ENCODE assay signal across 8 mouse cellular contexts in genomic region chr19:3685611-3686214, GRCm38 (mm10). TPM values are rescaled to one million over a fixed set of nuclear protein-coding genes. Genes with fewer than 3 reads are reported as not detected.
DNase-seq lines count a peak whose midpoint lies in the region; ATAC-seq lines count a peak whose summit lies in the region.

No protein-coding gene starts in this region.

- no peaks in the 10 kb centered on the region for H3K27me3 ChIP-seq in kidney, embryonic 15.5 days

- H3K9ac ChIP-seq in kidney, embryonic 15.5 days, result peak overlapping the region; percentile 97

- H3K4me2 ChIP-seq in kidney, embryonic 15.5 days, result peak overlapping the region; percentile 93

- peak; percentile 62 for DNase-seq in adrenal gland, postnatal 10 days
- DNase-seq in adrenal gland, adult 8-10 months, result no peak
- peak; percentile 47 for DNase-seq in adipocyte (ENCODE audit: low spot score)
- peak; percentile 61 for DNase-seq in gastrocnemius, postnatal 14 days
- no peak for DNase-seq in layer of hippocampus, postnatal 10 days (ENCODE audit: low spot score in 2 of 2)

- no peaks in the 10 kb centered on the region for H3K9me3 ChIP-seq in kidney, embryonic 15.5 days (replicated peaks)

- peaks cover 68% of the 10 kb centered on the region for H3K4me1 ChIP-seq in kidney, embryonic 15.5 days

- under 1% methylated on average over 45 of the region's 45 CpGs for WGBS in kidney, embryonic 15.5 days

- intact Hi-C loops in gastrocnemius, postnatal 14 days (cut with DNase I; ENCODE audit: low total_unique reads), result no loop called here

- peak; percentile 47 for ATAC-seq in kidney, embryonic 15.5 days (replicated peaks; ENCODE audit: low FRiP score)
- peak; percentile 34 for ATAC-seq in megakaryocyte, adult 5-6 weeks (ENCODE audit: poor library complexity, severe bottlenecking)
- ATAC-seq in megakaryocyte-erythroid progenitor cell, adult 5-6 weeks (replicated peaks; ENCODE audit: low FRiP score, low TSS enrichment, poor library complexity, severe bottlenecking), result no peak

- H3K4me3 ChIP-seq in kidney, embryonic 15.5 days (replicated peaks), result peak overlapping the region; percentile 99

- peak overlapping the region; percentile 78 for H3K27ac ChIP-seq in kidney, embryonic 15.5 days

- no peaks in the 10 kb centered on the region for H3K36me3 ChIP-seq in kidney, embryonic 15.5 days

RNA-seq across cellular contexts. Expression of gene Lrp5, which starts 0.7 kb away (rescaled TPM):
- total RNA-seq in adrenal gland, postnatal 10 days (2021), result 100 to 1,000 TPM in 1 of 2 experiments, 10 to 100 TPM in 1; 87.0 to 104 TPM
- 100 to 1,000 TPM in 3 of 4 experiments, 10 to 100 TPM in 1; 99.3 to 161 (median 120) TPM for total RNA-seq in adrenal gland, adult 8-10 months (2022)
- 10 to 100 TPM; 33.0 to 39.3 TPM for total RNA-seq in gastrocnemius, postnatal 14 days (2021)
- 5.8 and 6.9 TPM in 2 replicates for polyA plus RNA-seq in kidney, embryonic 15.5 days (2015; fragmentation: Nextera tagmentation; extraction: Ambion mirVana)
- 15.2 and 17.9 TPM in 2 replicates for total RNA-seq in megakaryocyte, adult 5-6 weeks (2015)
- 12.5 and 13.6 TPM in 2 replicates for total RNA-seq in megakaryocyte, adult 5-6 weeks (2017)
- 10 to 100 TPM; 13.3 to 14.3 TPM for total RNA-seq in layer of hippocampus, postnatal 10 days (2021)
- total RNA-seq in megakaryocyte-erythroid progenitor cell, adult 5-6 weeks (2014; fragmentation: Nextera tagmentation), result 7.9 and 10.2 TPM in 2 replicates
- total RNA-seq in megakaryocyte-erythroid progenitor cell, adult 5-6 weeks (2017), result 4.3 and 5.4 TPM in 2 replicates

RNA-seq across cellular contexts. Expression of gene 1810055G02Rik, which starts 22.4 kb away (rescaled TPM):
- 10 to 100 TPM; 20.9 to 45.9 TPM for total RNA-seq in adrenal gland, postnatal 10 days (2021)
- 10 to 100 TPM; 29.1 to 42.7 (median 32.1) TPM for total RNA-seq in adrenal gland, adult 8-10 months (2022)
- 10 to 100 TPM in 1 of 2 experiments, 1 to 10 TPM in 1; 9.7 to 15.9 TPM for total RNA-seq in gastrocnemius, postnatal 14 days (2021)
- polyA plus RNA-seq in kidney, embryonic 15.5 days (2015; fragmentation: Nextera tagmentation; extraction: Ambion mirVana), result 39.7 and 43.9 TPM in 2 replicates
- total RNA-seq in megakaryocyte, adult 5-6 weeks (2015), result 8.0 and 10.6 TPM in 2 replicates
- 4.5 and 6.2 TPM in 2 replicates for total RNA-seq in megakaryocyte, adult 5-6 weeks (2017)
- 10 to 100 TPM; 25.4 to 39.3 TPM for total RNA-seq in layer of hippocampus, postnatal 10 days (2021)
- total RNA-seq in megakaryocyte-erythroid progenitor cell, adult 5-6 weeks (2014; fragmentation: Nextera tagmentation), result 24.0 and 24.9 TPM in 2 replicates
- 3.2 and 9.0 TPM in 2 replicates for total RNA-seq in megakaryocyte-erythroid progenitor cell, adult 5-6 weeks (2017)

Comparison
In these comparisons a context has a peak if more than half of its experiments do, and no peak if none do; other contexts are left out.
1. DNase-seq: peak in adrenal gland, postnatal 10 days (single experiment), adipocyte (single experiment) and gastrocnemius, postnatal 14 days (single experiment); none in adrenal gland, adult 8-10 months (single experiment) and layer of hippocampus, postnatal 10 days (0 of 2).